Mouse (Mus musculus) liver, embryonic 12.5 days (tissue): ENCODE results near the gene Akt3. TPM values are rescaled to one million over a fixed set of nuclear protein-coding genes. Genes with fewer than 3 reads are reported as not detected.

Source experiments
- ATAC-seq: fragments of 200-750 bp; cut with Nextera tagmentation; 2 replicates; pipeline ENCODE4 v1.8.0; 2017; ENCODE audit warnings: moderate number of reproducible peaks, mild to moderate bottlenecking, moderate library complexity
- H3K27ac ChIP-seq: fragments of 300-500 bp; sonication (generic); 2 replicates; pipeline ENCODE4 v1.5.1; 2016; ENCODE audit warnings: mild to moderate bottlenecking
- H3K27me3 ChIP-seq: fragments of 300-500 bp; sonication (generic); replicated peaks from 2 replicates; pipeline ENCODE4 v1.6.1; 2016; ENCODE audit warnings: mild to moderate bottlenecking, moderate library complexity
- H3K36me3 ChIP-seq: fragments of 300-500 bp; sonication (generic); 2 replicates; pipeline ENCODE4 v1.6.1; 2016; ENCODE audit warnings: mild to moderate bottlenecking, moderate library complexity
- H3K4me1 ChIP-seq: fragments of 300-500 bp; sonication (generic); 2 replicates; pipeline ENCODE4 v1.6.1; 2016
- H3K4me2 ChIP-seq: fragments of 300-500 bp; sonication (generic); 2 replicates; pipeline ENCODE4 v1.6.1; 2016; ENCODE audit warnings: mild to moderate bottlenecking, moderate library complexity
- H3K4me3 ChIP-seq: fragments of 300-500 bp; sonication (generic); 2 replicates; pipeline ENCODE4 v1.5.1; 2016; ENCODE audit warnings: mild to moderate bottlenecking, moderate library complexity
- H3K9ac ChIP-seq: fragments of 300-500 bp; sonication (generic); 2 replicates; pipeline ENCODE4 v1.6.1; 2016; ENCODE audit warnings: mild to moderate bottlenecking, moderate library complexity
- H3K9me3 ChIP-seq: fragments of 300-500 bp; sonication (generic); replicated peaks from 2 replicates; pipeline ENCODE4 v1.6.1; 2016; ENCODE audit warnings: mild to moderate bottlenecking, moderate library complexity
- WGBS: fragments of 180-500 bp; shearing (Covaris S2); methylation state at CpG from one replicate; pipeline ENCODE4 v1.1.7; 2016; ENCODE audit not compliant: insufficient replicate concordance; 5-methylcytosine and 5-hydroxymethylcytosine counted together
- polyA plus RNA-seq: library from polyadenylated mRNA; unstranded; fragments of >200 nt; fragmentation: Nextera tagmentation; extraction: Ambion mirVana; gene quantifications from 2 replicates; pipeline ENCODE4 v1.2.1, GENCODE M21; 2016

Gene Akt3
- polyA plus RNA-seq = 1.4 and 1.7 TPM in 2 replicates

GRCm38 (mm10) chr1:177258034-177258342 is at the start of gene Akt3:
Akt3 (minus strand) TSS chr1:177258203.
- H3K9me3 ChIP-seq = no peaks in the 10 kb centered on the region
- ATAC-seq = peak; percentile 40

DNA sequence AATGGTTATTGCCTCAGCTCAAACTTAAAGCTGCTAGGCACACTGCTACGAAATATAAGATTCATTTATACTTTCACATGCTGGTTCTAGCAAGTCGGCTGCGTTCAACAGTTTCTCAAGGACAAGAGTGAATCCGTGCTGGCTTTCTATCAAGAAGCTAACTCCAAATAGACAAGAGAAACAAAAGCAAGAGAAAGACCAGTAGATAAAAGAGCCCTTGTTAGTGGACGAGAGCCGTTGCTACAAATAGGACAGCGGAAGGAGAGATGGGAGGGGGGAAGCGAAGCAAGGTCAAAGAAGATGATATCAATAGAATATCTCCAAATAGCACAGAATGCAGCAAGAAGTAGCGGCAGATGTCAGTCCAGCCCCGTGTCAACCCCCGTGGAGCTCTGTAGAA is 49.5 kb upstream of the Akt3 start:
- ATAC-seq = no peak
- H3K4me1 ChIP-seq = no peaks in the 10 kb centered on the region
- no peak overlapping the region for H3K9ac ChIP-seq
- no peaks in the 10 kb centered on the region for H3K27me3 ChIP-seq
- H3K9me3 ChIP-seq = no peaks in the 10 kb centered on the region
- H3K4me2 ChIP-seq = no peak overlapping the region
- no peak overlapping the region for H3K27ac ChIP-seq
- no peak overlapping the region for H3K4me3 ChIP-seq
- no peaks in the 10 kb centered on the region for H3K36me3 ChIP-seq
- 71% methylated on average over 11 of the region's 11 CpGs for WGBS

More at GRCm38 (mm10) chr1:177258034-177258342, at the start of gene Akt3:
- Histone ChIP-seq H3K36me3 (no peaks in the 10 kb centered on the region), H3K27ac (peak within 1 kb of the TSS; percentile 85), H3K4me2 (peak within 1 kb of the TSS; percentile 100), H3K27me3 (peaks cover 20% of the 10 kb centered on the region), H3K9ac (peak within 1 kb of the TSS; percentile 89), H3K4me3 (peak within 1 kb of the TSS; percentile 87), H3K4me1 (peaks cover 25% of the 10 kb centered on the region)
- WGBS = 0% methylated on average over 12 of the region's 32 CpGs

- Histone ChIP-seq H3K27me3 (no peaks in the 10 kb centered on the region), H3K27ac (no peak overlapping the region), H3K36me3 (no peaks in the 10 kb centered on the region), H3K4me1 (no peaks in the 10 kb centered on the region), H3K4me3 (no peak overlapping the region), H3K4me2 (no peak overlapping the region), H3K9me3 (no peaks in the 10 kb centered on the region), H3K9ac (no peak overlapping the region)
- WGBS = 75% methylated on average over 1 of the region's 1 CpGs
- no peak for ATAC-seq
Observed at GRCm38 (mm10) chr1:177298231-177298630, 40.2 kb upstream of the Akt3 start.

GRCm38 (mm10) chr1:177286764-177287163 is 28.8 kb upstream of the Akt3 start:
- H3K9ac ChIP-seq = no peak overlapping the region
- no peak overlapping the region for H3K4me3 ChIP-seq
- H3K36me3 ChIP-seq = no peaks in the 10 kb centered on the region
- no peaks in the 10 kb centered on the region for H3K4me1 ChIP-seq
- no peak overlapping the region for H3K27ac ChIP-seq
- WGBS = 47% methylated on average over 3 of the region's 3 CpGs
- H3K27me3 ChIP-seq = no peaks in the 10 kb centered on the region
- ATAC-seq = no peak
- H3K9me3 ChIP-seq = no peaks in the 10 kb centered on the region
- no peak overlapping the region for H3K4me2 ChIP-seq

DNA sequence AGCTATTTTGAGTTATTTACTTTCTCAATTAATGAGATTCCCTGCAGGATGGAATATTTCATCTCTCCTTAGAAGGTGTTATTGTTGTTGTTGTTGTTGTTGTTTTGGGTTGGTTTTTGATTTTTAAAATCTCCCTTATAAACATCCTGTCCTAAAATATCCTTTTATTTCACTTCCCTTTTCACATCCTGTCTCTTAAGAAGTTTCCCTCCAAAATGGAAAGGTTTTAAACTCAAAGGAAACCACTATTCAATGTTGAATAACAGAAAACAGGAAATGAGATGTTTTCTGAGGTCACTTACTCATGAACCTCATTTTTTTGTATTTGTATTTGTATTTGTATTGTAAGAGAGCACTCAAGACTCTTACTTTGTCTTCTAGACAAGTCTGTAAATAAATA is 23.9 kb upstream of the Akt3 start:
- no peaks in the 10 kb centered on the region for H3K4me1 ChIP-seq
- no peaks in the 10 kb centered on the region for H3K36me3 ChIP-seq
- no peak for ATAC-seq
- H3K4me3 ChIP-seq = no peak overlapping the region
- no peak overlapping the region for H3K9ac ChIP-seq
- H3K27ac ChIP-seq = no peak overlapping the region
- no peak overlapping the region for H3K4me2 ChIP-seq
- H3K27me3 ChIP-seq = no peaks in the 10 kb centered on the region
- no peaks in the 10 kb centered on the region for H3K9me3 ChIP-seq

- H3K4me1 ChIP-seq = no peaks in the 10 kb centered on the region
- H3K27me3 ChIP-seq = no peaks in the 10 kb centered on the region
- no peak overlapping the region for H3K4me2 ChIP-seq
- no peak overlapping the region for H3K9ac ChIP-seq
- no peaks in the 10 kb centered on the region for H3K9me3 ChIP-seq
- 74% methylated on average over 5 of the region's 5 CpGs for WGBS
- no peaks in the 10 kb centered on the region for H3K36me3 ChIP-seq
- no peak for ATAC-seq
- H3K4me3 ChIP-seq = no peak overlapping the region
- H3K27ac ChIP-seq = no peak overlapping the region
Observed at GRCm38 (mm10) chr1:177277361-177277760, 19.4 kb upstream of the Akt3 start.

DNA sequence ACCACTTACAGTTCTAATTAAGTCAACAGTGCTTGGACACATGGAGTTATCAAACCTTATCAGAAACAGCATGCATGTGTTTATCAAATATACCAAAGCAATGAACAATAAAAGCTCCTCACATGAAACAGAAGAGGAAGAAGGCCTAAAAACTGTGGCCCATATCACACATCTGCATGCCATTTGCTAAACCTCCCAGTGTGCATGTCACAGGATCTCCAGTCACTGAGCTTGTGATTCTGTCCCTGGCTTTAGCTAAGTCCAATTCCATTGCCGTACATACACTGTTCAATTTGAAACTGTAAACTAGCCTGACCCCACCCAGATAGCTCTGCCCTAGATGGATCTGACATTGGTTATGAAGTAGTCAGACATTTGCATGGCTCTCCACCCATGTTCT is 9.6 kb upstream of the Akt3 start:
- Histone ChIP-seq H3K4me1 (peaks cover 10% of the 10 kb centered on the region), H3K36me3 (no peaks in the 10 kb centered on the region), H3K9me3 (no peaks in the 10 kb centered on the region), H3K27me3 (no peaks in the 10 kb centered on the region), H3K4me3 (no peak overlapping the region), H3K4me2 (no peak overlapping the region), H3K9ac (no peak overlapping the region), H3K27ac (no peak overlapping the region)
- 34% methylated on average over 1 of the region's 1 CpGs for WGBS
- peak; percentile 71 for ATAC-seq

DNA sequence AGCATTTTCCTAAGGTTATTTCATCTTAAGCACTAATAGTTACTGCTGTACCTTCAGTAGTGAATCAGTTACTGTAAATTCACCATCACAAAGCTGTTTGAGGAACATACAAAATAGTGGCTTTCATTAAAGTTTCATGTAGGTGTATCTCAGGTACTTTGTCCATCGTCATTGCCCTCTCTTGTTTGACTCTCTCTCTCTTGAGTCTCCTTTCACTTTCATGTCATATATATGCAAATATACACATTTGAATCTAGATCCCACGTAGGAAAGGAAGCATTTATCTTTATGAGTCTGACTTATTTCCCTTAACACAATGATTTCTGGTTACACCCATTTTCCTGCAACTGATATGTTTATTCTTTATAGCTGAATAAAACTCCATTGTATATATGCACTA is 4.9 kb upstream of the Akt3 start:
- Histone ChIP-seq H3K9ac (no peak overlapping the region), H3K4me2 (no peak overlapping the region), H3K9me3 (no peaks in the 10 kb centered on the region), H3K4me3 (no peak overlapping the region), H3K27me3 (peaks cover 10% of the 10 kb centered on the region), H3K36me3 (no peaks in the 10 kb centered on the region), H3K4me1 (peaks cover 22% of the 10 kb centered on the region), H3K27ac (no peak overlapping the region)
- no peak for ATAC-seq
- 45% methylated on average over 2 of the region's 2 CpGs for WGBS

DNA sequence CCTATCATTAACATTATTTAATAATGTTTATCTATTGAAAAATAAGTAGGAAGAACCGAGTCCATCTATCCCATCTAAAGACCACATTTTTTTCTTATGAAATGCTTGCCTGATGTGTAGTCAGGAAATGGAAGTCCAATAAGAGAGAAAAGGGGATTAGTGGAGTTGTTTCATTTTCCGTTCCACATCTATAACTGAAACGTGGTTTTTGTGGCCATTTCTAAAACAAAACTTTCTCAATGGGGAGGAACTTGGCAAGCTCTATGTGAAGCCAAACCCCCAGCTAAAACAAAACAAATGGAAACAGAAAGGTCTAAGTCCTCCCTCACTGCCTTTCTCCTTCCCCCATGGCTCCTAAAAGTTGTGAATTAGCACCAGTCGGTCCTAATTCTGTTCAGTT is 2.8 kb upstream of the Akt3 start:
- Histone ChIP-seq H3K4me1 (peaks cover 25% of the 10 kb centered on the region), H3K27ac (no peak overlapping the region), H3K9me3 (no peaks in the 10 kb centered on the region), H3K36me3 (no peaks in the 10 kb centered on the region), H3K9ac (no peak overlapping the region), H3K4me2 (no peak overlapping the region), H3K4me3 (no peak overlapping the region), H3K27me3 (peaks cover 20% of the 10 kb centered on the region)
- 53% methylated on average over 4 of the region's 4 CpGs for WGBS
- no peak for ATAC-seq

GRCm38 (mm10) chr1:177259038-177259600 is 1.1 kb upstream of the Akt3 start:
- peak overlapping the region; percentile 87 for H3K4me3 ChIP-seq
- 24% methylated on average over 16 of the region's 16 CpGs for WGBS
- H3K4me2 ChIP-seq = peak overlapping the region; percentile 100
- no peaks in the 10 kb centered on the region for H3K36me3 ChIP-seq
- peaks cover 25% of the 10 kb centered on the region for H3K4me1 ChIP-seq
- peaks cover 20% of the 10 kb centered on the region for H3K27me3 ChIP-seq
- no peak for ATAC-seq
- H3K9ac ChIP-seq = peak overlapping the region; percentile 89
- H3K9me3 ChIP-seq = no peaks in the 10 kb centered on the region
- peak overlapping the region; percentile 85 for H3K27ac ChIP-seq

GRCm38 (mm10) chr1:177258343-177259037 is 487 bp upstream of the Akt3 start:
- peaks cover 20% of the 10 kb centered on the region for H3K27me3 ChIP-seq
- peak overlapping the region; percentile 85 for H3K27ac ChIP-seq
- WGBS = under 1% methylated on average over 46 of the region's 86 CpGs

GRCm38 (mm10) chr1:177257178-177258033 is 597 bp downstream of the Akt3 start:
- peak overlapping the region; percentile 89 for H3K9ac ChIP-seq
- peaks cover 20% of the 10 kb centered on the region for H3K27me3 ChIP-seq
- ATAC-seq = peak; percentile 38
- H3K4me2 ChIP-seq = peak overlapping the region; percentile 100
- no peaks in the 10 kb centered on the region for H3K36me3 ChIP-seq
- WGBS = under 1% methylated on average over 52 of the region's 86 CpGs
- H3K4me1 ChIP-seq = peaks cover 25% of the 10 kb centered on the region
- no peaks in the 10 kb centered on the region for H3K9me3 ChIP-seq
- peak overlapping the region; percentile 87 for H3K4me3 ChIP-seq
- peak overlapping the region; percentile 85 for H3K27ac ChIP-seq

More at GRCm38 (mm10) chr1:177258343-177259037, 487 bp upstream of the Akt3 start:
- Histone ChIP-seq H3K4me2 (peak overlapping the region; percentile 100), H3K4me3 (peak overlapping the region; percentile 87), H3K4me1 (peaks cover 25% of the 10 kb centered on the region), H3K9me3 (no peaks in the 10 kb centered on the region), H3K36me3 (no peaks in the 10 kb centered on the region), H3K9ac (peak overlapping the region; percentile 89)
- peak; percentile 88 for ATAC-seq
